ENCODE assay signal across 8 mouse cellular contexts in the genomic region with DNA sequence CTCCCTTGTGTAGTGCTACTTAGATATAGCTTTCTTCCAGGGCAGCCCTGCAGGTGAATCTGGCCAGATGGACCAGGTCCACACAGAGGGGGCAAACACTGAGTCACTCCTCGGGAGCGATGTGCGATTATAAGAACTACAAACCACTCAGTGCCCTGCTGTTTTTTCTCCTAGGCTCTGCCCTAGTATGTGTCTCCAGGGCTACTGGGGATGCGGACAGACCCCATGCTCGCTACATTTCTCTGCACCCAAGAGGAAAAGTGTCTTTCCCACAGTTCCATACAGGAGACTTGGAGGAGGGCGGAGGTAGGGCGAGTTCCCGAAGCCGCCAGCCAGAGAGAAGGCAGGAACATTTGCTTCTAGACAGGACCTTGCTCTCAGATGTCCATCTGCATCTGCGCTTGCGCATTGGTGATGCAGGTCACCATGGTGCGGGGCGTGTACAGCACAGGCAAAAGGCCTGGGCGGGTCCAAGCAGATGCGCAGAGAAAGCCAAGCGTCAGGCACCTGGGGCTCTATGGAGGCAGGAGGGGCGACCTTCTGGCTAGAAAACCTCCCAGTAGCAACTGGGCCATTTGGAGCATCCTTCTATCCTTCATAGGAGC. TPM values are rescaled to one million over a fixed set of nuclear protein-coding genes. Genes with fewer than 3 reads are reported as not detected.
DNase-seq lines count a peak whose midpoint lies in the region; ATAC-seq and TF ChIP-seq lines count a peak whose summit lies in the region.
"Had no signal": no experiment of that assay in that cellular context is flagged by ENCODE, and none has a peak within 500 bp of the region (broad histone marks: within the 10 kb centered on the region; RNA-seq: fewer than 3 reads in every experiment).

No protein-coding gene starts in this region.

- 0 out of 2 replicates have a peak, but pooled peaks cover 4% of the 10 kb centered on the region for H3K4me1 ChIP-seq in lung, embryonic 16.5 days (replicated peaks; ENCODE audit: control insufficient read depth, insufficient read depth, low read length)
- H3K4me1 ChIP-seq in midbrain, embryonic 16.5 days (ENCODE audit: control insufficient read depth, insufficient read depth, low read length) = peaks cover 5% of the 10 kb centered on the region; the same call in 1 of the 2 replicates

- peak overlapping the region; percentile 32; the same call in 1 of the 2 replicates for H3K4me2 ChIP-seq in lung, embryonic 16.5 days (ENCODE audit: low read depth, low read length)
- H3K4me2 ChIP-seq in midbrain, embryonic 16.5 days (ENCODE audit: low read length) = peak overlapping the region; percentile 58

- H3K4me3 ChIP-seq in lung, embryonic 16.5 days (ENCODE audit: low read length) = peak overlapping the region; percentile 3; the same call in 1 of the 2 replicates
- H3K4me3 ChIP-seq in layer of hippocampus, adult 2 months = peak overlapping the region; percentile 66
- H3K4me3 ChIP-seq in midbrain, embryonic 16.5 days (ENCODE audit: low read depth, low read length) = peak overlapping the region; percentile 52

- no peak for TF ChIP-seq CTCF in layer of hippocampus, adult 2 months (conservative IDR thresholded peaks at IDR 0.05)

- no peak for ATAC-seq in lung, embryonic 16.5 days (ENCODE audit: low read depth)
- 0 out of 2 replicates have a peak, but pooled peaks have one; percentile 30 for ATAC-seq in erythroid progenitor cell, adult 5-6 weeks (replicated peaks; ENCODE audit: low FRiP score, poor library complexity, severe bottlenecking)
- peak; percentile 84 for ATAC-seq in midbrain, embryonic 16.5 days
- ATAC-seq in megakaryocyte, adult 5-6 weeks (ENCODE audit: poor library complexity, severe bottlenecking) = no peak

- WGBS in lung, embryonic 16.5 days = under 1% methylated on average over 17 of the region's 17 CpGs
- WGBS in midbrain, embryonic 16.5 days = under 1% methylated on average over 17 of the region's 17 CpGs

- no peaks in the 10 kb centered on the region for H3K9me3 ChIP-seq in lung, embryonic 16.5 days (ENCODE audit: control insufficient read depth, low read length)
- no peaks in the 10 kb centered on the region for H3K9me3 ChIP-seq in midbrain, embryonic 16.5 days (replicated peaks; ENCODE audit: control insufficient read depth, low read length, poor library complexity, severe bottlenecking)

- no peak overlapping the region for H3K9ac ChIP-seq in lung, embryonic 16.5 days (ENCODE audit: low read length)
- peak overlapping the region; percentile 63 for H3K9ac ChIP-seq in midbrain, embryonic 16.5 days (ENCODE audit: low read depth, low read length)

- DNase-seq in lung, adult 18-20 months = no peak
- peak; percentile 37 to 53 for DNase-seq in layer of hippocampus, adult 2 months (ENCODE audit: low spot score in 2 of 2)
- no peak for DNase-seq in urinary bladder, postnatal 4 days (ENCODE audit: low spot score in 2 of 2)

- H3K27ac ChIP-seq in lung, embryonic 16.5 days (ENCODE audit: low read length) = no peak overlapping the region
- H3K27ac ChIP-seq in layer of hippocampus, adult 2 months = peak overlapping the region; percentile 84
- peak overlapping the region; percentile 76 for H3K27ac ChIP-seq in midbrain, embryonic 16.5 days (ENCODE audit: low read length)
- H3K27ac ChIP-seq: macrophage had no signal

- no peaks in the 10 kb centered on the region for H3K36me3 ChIP-seq in lung, embryonic 16.5 days (ENCODE audit: control insufficient read depth, insufficient read depth, low read length)
- no peaks in the 10 kb centered on the region for H3K36me3 ChIP-seq in midbrain, embryonic 16.5 days (ENCODE audit: control insufficient read depth, insufficient read depth, low read length)

- peaks cover 52% of the 10 kb centered on the region for H3K27me3 ChIP-seq in lung, embryonic 16.5 days (ENCODE audit: control insufficient read depth, insufficient read depth, low read depth, low read length)
- no peaks in the 10 kb centered on the region for H3K27me3 ChIP-seq in midbrain, embryonic 16.5 days (ENCODE audit: control insufficient read depth, insufficient read depth, low read depth, low read length)

RNA-seq across cellular contexts. Expression of gene Pcdh15, which starts 2.5 kb away (rescaled TPM):
- polyA plus RNA-seq in lung, embryonic 16.5 days (2015; fragmentation: Nextera tagmentation; extraction: Ambion mirVana) = 0.08 and 0.29 TPM in 2 replicates
- total RNA-seq in erythroid progenitor cell, adult 5-6 weeks (2015; ENCODE audit: low replicate concordance) = not detected in 2 replicates
- total RNA-seq in erythroid progenitor cell, adult 5-6 weeks (2017; ENCODE audit: low replicate concordance) = 0.15 TPM in 1 of 2 replicates, not detected in the other
- 10 to 100 TPM; 14.1 to 17.7 TPM for total RNA-seq in layer of hippocampus, adult 2 months (2021)
- 14.8 and 17.3 TPM in 2 replicates for polyA plus RNA-seq in midbrain, embryonic 16.5 days (2015; fragmentation: Nextera tagmentation; extraction: Ambion mirVana)
- total RNA-seq in megakaryocyte, adult 5-6 weeks (2015) = not detected in 2 replicates
- not detected in 2 replicates for total RNA-seq in megakaryocyte, adult 5-6 weeks (2017)
- polyA plus RNA-seq: macrophage had no signal

Comparison
In these comparisons a context has a peak if more than half of its experiments do, and no peak if none do; other contexts are left out.
1. ATAC-seq: peak in erythroid progenitor cell, adult 5-6 weeks (single experiment) and midbrain, embryonic 16.5 days (single experiment); none in lung, embryonic 16.5 days (single experiment) and megakaryocyte, adult 5-6 weeks (single experiment).
2. H3K4me3 ChIP-seq: peak in every context shown above with its lines; median percentile 66 in layer of hippocampus, adult 2 months; 52 in midbrain, embryonic 16.5 days; 3 in lung, embryonic 16.5 days.
3. DNase-seq: peak in layer of hippocampus, adult 2 months (2 of 2); none in lung, adult 18-20 months (0 of 2) and urinary bladder, postnatal 4 days (0 of 2).
4. RNA of gene Pcdh15, which starts 2.5 kb away (total RNA-seq): 14.1 to 17.7 TPM in layer of hippocampus, adult 2 months; 0.15 TPM in erythroid progenitor cell, adult 5-6 weeks and not detected in megakaryocyte, adult 5-6 weeks; every median in the first group is over 10 times any median in the second.